Mouse (Mus musculus) E14TG2a.4 (cell line): Measurements from ENCODE around the gene Zfp64.

Source experiments
- H3K27me3 ChIP-seq: 2 replicates; pipeline ENCODE4 v1.6.1; 2014; ENCODE audit warnings: low read length, control low read depth; ENCODE audit not compliant: insufficient read depth
- H3K36me3 ChIP-seq: 2 replicates; pipeline ENCODE4 v1.6.1; 2014; ENCODE audit warnings: low read length, control low read depth; ENCODE audit not compliant: insufficient read depth
- H3K4me1 ChIP-seq: replicated peaks from 2 replicates; pipeline ENCODE4 v1.6.1; 2014; ENCODE audit warnings: low read depth, low read length, control low read depth
- H3K4me3 ChIP-seq: replicated peaks from 2 replicates; pipeline ENCODE4 v1.5.1; 2014; ENCODE audit warnings: mild to moderate bottlenecking, low read length
- H3K9me3 ChIP-seq: 2 replicates; pipeline ENCODE4 v1.6.1; 2014; ENCODE audit warnings: low read length, control low read depth
- CTCF ChIP-seq: conservative IDR thresholded peaks from 2 replicates; pipeline ENCODE4 v1.5.1; 2014; ENCODE audit warnings: low read length
- NANOG ChIP-seq: IDR thresholded peaks from 2 replicates; pipeline ENCODE4 v1.6.1; 2014; ENCODE audit warnings: borderline replicate concordance, low read length, mixed read lengths
- POU5F1 ChIP-seq: IDR thresholded peaks from 2 replicates; pipeline ENCODE4 v1.6.1; 2014; ENCODE audit warnings: low read length, borderline replicate concordance

The Zfp64 gene

GRCm38 (mm10) chr2:168874498-168874897 is 80.9 kb downstream of the Zfp64 start:
- no peaks in the 10 kb centered on the region for H3K27me3 ChIP-seq
- no peaks in the 10 kb centered on the region for H3K9me3 ChIP-seq
- H3K4me1 ChIP-seq, result peaks cover 28% of the 10 kb centered on the region
- no peaks in the 10 kb centered on the region for H3K36me3 ChIP-seq
- no peak for TF ChIP-seq POU5F1
- no peak for TF ChIP-seq NANOG
- TF ChIP-seq CTCF, result no peak
- no peak overlapping the region for H3K4me3 ChIP-seq

GRCm38 (mm10) chr2:168871767-168872511 is 83.4 kb downstream of the Zfp64 start:
- H3K4me3 ChIP-seq, result peak overlapping the region; percentile 57
- no peaks in the 10 kb centered on the region for H3K36me3 ChIP-seq
- no peaks in the 10 kb centered on the region for H3K9me3 ChIP-seq
- peaks cover 28% of the 10 kb centered on the region for H3K4me1 ChIP-seq
- no peak for TF ChIP-seq NANOG
- H3K27me3 ChIP-seq, result no peaks in the 10 kb centered on the region

- H3K4me3 ChIP-seq, result no peak overlapping the region
Observed at GRCm38 (mm10) chr2:168870480-168870879, 84.9 kb downstream of the Zfp64 start.

GRCm38 (mm10) chr2:168866942-168867341 is 88.4 kb downstream of the Zfp64 start:
- no peak for TF ChIP-seq CTCF
- TF ChIP-seq NANOG, result no peak
- no peak for TF ChIP-seq POU5F1
- Histone ChIP-seq H3K9me3 (peaks cover 10% of the 10 kb centered on the region; the same call in 1 of the 2 replicates), H3K36me3 (no peaks in the 10 kb centered on the region), H3K4me3 (peak overlapping the region; percentile 43; the same call in 1 of the 2 replicates), H3K27me3 (no peaks in the 10 kb centered on the region), H3K4me1 (peaks cover 27% of the 10 kb centered on the region)

More at GRCm38 (mm10) chr2:168870480-168870879, 84.9 kb downstream of the Zfp64 start:
- H3K27me3 ChIP-seq, result no peaks in the 10 kb centered on the region
- peaks cover under 1% of the 10 kb centered on the region; the same call in 1 of the 2 replicates for H3K9me3 ChIP-seq
- TF ChIP-seq CTCF (peak; percentile 63), POU5F1 (no peak)
- H3K36me3 ChIP-seq, result no peaks in the 10 kb centered on the region
- peaks cover 38% of the 10 kb centered on the region for H3K4me1 ChIP-seq

GRCm38 (mm10) chr2:168866436-168866835 is 89.0 kb downstream of the Zfp64 start:
- H3K9me3 ChIP-seq, result peaks cover 10% of the 10 kb centered on the region; the same call in 1 of the 2 replicates
- TF ChIP-seq NANOG, result no peak
- no peak for TF ChIP-seq POU5F1
- no peak for TF ChIP-seq CTCF
- no peaks in the 10 kb centered on the region for H3K27me3 ChIP-seq
- peaks cover 22% of the 10 kb centered on the region for H3K4me1 ChIP-seq
- no peaks in the 10 kb centered on the region for H3K36me3 ChIP-seq
- peak overlapping the region; percentile 43; the same call in 1 of the 2 replicates for H3K4me3 ChIP-seq

- H3K4me3 ChIP-seq, result no peak overlapping the region
- no peaks in the 10 kb centered on the region for H3K36me3 ChIP-seq
- H3K9me3 ChIP-seq, result peaks cover 10% of the 10 kb centered on the region; the same call in 1 of the 2 replicates
- peaks cover 29% of the 10 kb centered on the region for H3K4me1 ChIP-seq
- TF ChIP-seq NANOG, result no peak
- TF ChIP-seq CTCF, result no peak
- no peak for TF ChIP-seq POU5F1
- H3K27me3 ChIP-seq, result no peaks in the 10 kb centered on the region
Observed at GRCm38 (mm10) chr2:168864905-168865304, 90.5 kb downstream of the Zfp64 start.

GRCm38 (mm10) chr2:168862694-168863093 is 92.7 kb downstream of the Zfp64 start:
- H3K36me3 ChIP-seq, result no peaks in the 10 kb centered on the region
- H3K4me1 ChIP-seq, result peaks cover 26% of the 10 kb centered on the region
- H3K9me3 ChIP-seq, result peaks cover 10% of the 10 kb centered on the region; the same call in 1 of the 2 replicates
- no peak overlapping the region for H3K4me3 ChIP-seq
- TF ChIP-seq CTCF (no peak), POU5F1 (no peak), NANOG (no peak)
- no peaks in the 10 kb centered on the region for H3K27me3 ChIP-seq

- Histone ChIP-seq H3K9me3 (peaks cover 10% of the 10 kb centered on the region; the same call in 1 of the 2 replicates), H3K4me3 (no peak overlapping the region), H3K27me3 (no peaks in the 10 kb centered on the region), H3K4me1 (peaks cover 25% of the 10 kb centered on the region), H3K36me3 (no peaks in the 10 kb centered on the region)
- TF ChIP-seq NANOG, result no peak
Observed at GRCm38 (mm10) chr2:168860922-168861740, 94.3 kb downstream of the Zfp64 start.
